Mouse (Mus musculus) ovary, adult 2 months (tissue): ENCODE results near the gene Ttc30a1. TPM values are rescaled to one million over a fixed set of nuclear protein-coding genes. Genes with fewer than 3 reads are reported as not detected.

Experiments
- polyA plus RNA-seq: library from polyadenylated mRNA; depleted of rRNA; stranded (reverse); fragments of >200 nt; gene quantifications from 2 replicates; pipeline ENCODE4 v1.2.3, GENCODE M21; 2012; rRNA removed

Gene Ttc30a1
- 6.3 and 6.5 TPM in 2 replicates for polyA plus RNA-seq

GRCm38 (mm10) chr2:75981440-75982081 lies at the start of gene Ttc30a1:
Gene Ttc30a1, minus strand, starts transcription at chr2:75981967.

GRCm38 (mm10) chr2:75977752-75978368 lies 3.9 kb downstream of the Ttc30a1 start, which contains the start of gene Ttc30a2:
Gene Ttc30a2, minus strand, starts transcription at chr2:75978170.

GRCm38 (mm10) chr2:75938117-75939063 lies 43.4 kb downstream of the Ttc30a1 start, which contains the start of gene Ttc30b:
Gene Ttc30b, minus strand, starts transcription at chr2:75938585.

Other genes with a start within 250 kb of the Ttc30a1 start
- 5.5 and 7.4 TPM in 2 replicates for gene Agps, start 149.8 kb downstream of the Ttc30a1 start, polyA plus RNA-seq
- 23.4 and 26.6 TPM in 2 replicates for gene Ttc30b, start 43.4 kb downstream of the Ttc30a1 start, polyA plus RNA-seq
- gene Ttc30a2, start 3.8 kb downstream of the Ttc30a1 start, polyA plus RNA-seq = 0.41 and 0.57 TPM in 2 replicates